In genomic region chrX:68645154-68645919, GRCm38 (mm10) we compare ENCODE assay signal across 9 mouse cellular contexts. TPM values are rescaled to one million over a fixed set of nuclear protein-coding genes. Genes with fewer than 3 reads are reported as not detected.
DNase-seq lines count a peak whose midpoint lies in the region; ATAC-seq lines count a peak whose summit lies in the region.
"Had no signal": no experiment of that assay in that cellular context is flagged by ENCODE, and none has a peak within 500 bp of the region (broad histone marks: within the 10 kb centered on the region; RNA-seq: fewer than 3 reads in every experiment).

No protein-coding gene starts in this region.

- 0 out of 2 replicates have a peak overlapping the region, but pooled peaks have one; percentile 27 for H3K9ac ChIP-seq in embryonic facial prominence, embryonic 13.5 days
- H3K9ac ChIP-seq: liver, embryonic 14.5 days had no signal

- H3K27me3 ChIP-seq in embryonic facial prominence, embryonic 13.5 days: no peaks in the 10 kb centered on the region

- peak; percentile 62; the same call in 1 of the 2 replicates for ATAC-seq in embryonic facial prominence, embryonic 13.5 days (ENCODE audit: insufficient number of reproducible peaks, insufficient read depth, low FRiP score, low TSS enrichment, low read depth)

- H3K36me3 ChIP-seq in embryonic facial prominence, embryonic 13.5 days: no peaks in the 10 kb centered on the region

- peaks cover 4% of the 10 kb centered on the region; the same call in 1 of the 2 replicates for H3K4me1 ChIP-seq in embryonic facial prominence, embryonic 13.5 days

- WGBS in embryonic facial prominence, embryonic 13.5 days: 34% methylated on average over 7 of the region's 7 CpGs

- no peaks in the 10 kb centered on the region for H3K9me3 ChIP-seq in embryonic facial prominence, embryonic 13.5 days

- peak; percentile 84 for DNase-seq in heart, adult 11 months
- DNase-seq in heart, postnatal 25 days (ENCODE audit: low spot score): no peak
- DNase-seq in 3T3-L1 (ENCODE audit: low read depth, low spot score): peak; percentile 63
- peak; percentile 10 to 32 for DNase-seq in layer of hippocampus, postnatal 14 days (ENCODE audit: low spot score in 2 of 2)
- DNase-seq in skeletal muscle tissue, adult 2 months (ENCODE audit: low read depth, low spot score): peak; percentile 8
- no peak for DNase-seq in spleen, postnatal 14 days (ENCODE audit: low spot score in 2 of 2)
- DNase-seq in cerebellum, adult 9-11 months: no peak

- peak overlapping the region; percentile 39 for H3K4me2 ChIP-seq in embryonic facial prominence, embryonic 13.5 days

- peak overlapping the region; percentile 71 for H3K27ac ChIP-seq in embryonic facial prominence, embryonic 13.5 days
- H3K27ac ChIP-seq: liver, embryonic 14.5 days had no signal

- H3K4me3 ChIP-seq in embryonic facial prominence, embryonic 13.5 days: no peak overlapping the region

- intact Hi-C loops in heart, postnatal 25 days (cut with DNase I): no loop called here

RNA-seq across cellular contexts. Expression of gene Fmr1, which starts 33.0 kb away (rescaled TPM):
- total RNA-seq in heart, postnatal 25 days (2021): 10 to 100 TPM; 10.6 to 11.6 TPM
- 67.0 and 74.0 TPM in 2 replicates for polyA plus RNA-seq in embryonic facial prominence, embryonic 13.5 days (2015; fragmentation: Nextera tagmentation; extraction: Ambion mirVana)
- total RNA-seq in layer of hippocampus, postnatal 14 days (2021): 10 to 100 TPM; 51.2 to 58.6 TPM

Comparison
In these comparisons a context has a peak if more than half of its experiments do, and no peak if none do; other contexts are left out.
1. DNase-seq: peak in heart, adult 11 months (single experiment), 3T3-L1 (single experiment), layer of hippocampus, postnatal 14 days (2 of 2) and skeletal muscle tissue, adult 2 months (single experiment); none in heart, postnatal 25 days (single experiment), spleen, postnatal 14 days (0 of 2) and cerebellum, adult 9-11 months (single experiment).
2. RNA of gene Fmr1, which starts 33.0 kb away (total RNA-seq): 51.2 to 58.6 TPM in layer of hippocampus, postnatal 14 days; 10.6 to 11.6 TPM in heart, postnatal 25 days; every median in the first group is over 4 times any median in the second.